Mouse (Mus musculus) kidney, postnatal 36 days (tissue): Measurements from ENCODE around the gene Tespa1.
"Not testable (repeated sequence)": the region's sequence is repeated elsewhere in the genome, so short reads cannot be mapped to it uniquely, and the experiment has no call there.

ENCODE experiments used
- DNase-seq, 2 experiments: peaks; one replicate each; pipeline ENCODE4 v3.0.0; 2021 to 2022; ENCODE audit warnings: mixed read lengths in 2 of 2

Gene Tespa1

GRCm38 (mm10) chr10:130322637-130323036, at the start of gene Tespa1:
Gene Tespa1, plus strand, starts transcription at chr10:130322870.
- DNase-seq, result no peak

GRCm38 (mm10) chr10:130275759-130276158, 46.9 kb upstream of the Tespa1 start:
- DNase-seq, result no peak

GRCm38 (mm10) chr10:130276496-130276895, 46.2 kb upstream of the Tespa1 start:
- DNase-seq, result no peak

GRCm38 (mm10) chr10:130280066-130280465, 42.6 kb upstream of the Tespa1 start, which contains the start of gene Neurod4:
Gene Neurod4, minus strand, starts transcription at chr10:130280240.
- peak in 1 of 2 experiments; percentile 8 for DNase-seq

GRCm38 (mm10) chr10:130281982-130282449, 40.7 kb upstream of the Tespa1 start:
- no peak for DNase-seq

- no peak for DNase-seq
Observed at GRCm38 (mm10) chr10:130287201-130287600, 35.5 kb upstream of the Tespa1 start.

GRCm38 (mm10) chr10:130288007-130288406, 34.7 kb upstream of the Tespa1 start:
- DNase-seq, result no peak

- no peak for DNase-seq
Observed at GRCm38 (mm10) chr10:130293741-130294408, 28.8 kb upstream of the Tespa1 start.

GRCm38 (mm10) chr10:130298748-130299147, 23.9 kb upstream of the Tespa1 start:
- peak in 1 of 2 experiments; percentile 44 for DNase-seq

- DNase-seq, result not testable (repeated sequence)
Observed at GRCm38 (mm10) chr10:130304138-130304537, 18.5 kb upstream of the Tespa1 start.

GRCm38 (mm10) chr10:130311534-130312227, 11.0 kb upstream of the Tespa1 start:
- DNase-seq, result no peak

GRCm38 (mm10) chr10:130313531-130313930, 9.1 kb upstream of the Tespa1 start:
- DNase-seq, result peak in 1 of 2 experiments; percentile 29

- DNase-seq, result peak in 1 of 2 experiments; percentile 21
Observed at GRCm38 (mm10) chr10:130314110-130314829, 8.4 kb upstream of the Tespa1 start.

- DNase-seq, result no peak
Observed at GRCm38 (mm10) chr10:130315846-130316245, 6.8 kb upstream of the Tespa1 start.

GRCm38 (mm10) chr10:130318720-130319119, 4.0 kb upstream of the Tespa1 start:
- no peak for DNase-seq

GRCm38 (mm10) chr10:130320715-130321114, 2.0 kb upstream of the Tespa1 start:
- no peak for DNase-seq

- DNase-seq, result no peak
Observed at GRCm38 (mm10) chr10:130322062-130322461, 608 bp upstream of the Tespa1 start.

GRCm38 (mm10) chr10:130324243-130324642, 1.6 kb downstream of the Tespa1 start:
- no peak for DNase-seq

- DNase-seq, result no peak
Observed at GRCm38 (mm10) chr10:130330711-130331110, 8.0 kb downstream of the Tespa1 start.

GRCm38 (mm10) chr10:130336385-130336784, 13.7 kb downstream of the Tespa1 start:
- no peak for DNase-seq

GRCm38 (mm10) chr10:130337581-130337980, 14.9 kb downstream of the Tespa1 start:
- DNase-seq, result no peak

GRCm38 (mm10) chr10:130340050-130340449, 17.4 kb downstream of the Tespa1 start:
- not testable (repeated sequence) for DNase-seq

GRCm38 (mm10) chr10:130344056-130344455, 21.4 kb downstream of the Tespa1 start:
- no peak for DNase-seq
